Mouse (Mus musculus): Measurements from ENCODE around the gene Zmynd19.
A peak's percentile ranks its signal among the peaks of the same experiment; 100 is the strongest.

Zmynd19 gene

DNA sequence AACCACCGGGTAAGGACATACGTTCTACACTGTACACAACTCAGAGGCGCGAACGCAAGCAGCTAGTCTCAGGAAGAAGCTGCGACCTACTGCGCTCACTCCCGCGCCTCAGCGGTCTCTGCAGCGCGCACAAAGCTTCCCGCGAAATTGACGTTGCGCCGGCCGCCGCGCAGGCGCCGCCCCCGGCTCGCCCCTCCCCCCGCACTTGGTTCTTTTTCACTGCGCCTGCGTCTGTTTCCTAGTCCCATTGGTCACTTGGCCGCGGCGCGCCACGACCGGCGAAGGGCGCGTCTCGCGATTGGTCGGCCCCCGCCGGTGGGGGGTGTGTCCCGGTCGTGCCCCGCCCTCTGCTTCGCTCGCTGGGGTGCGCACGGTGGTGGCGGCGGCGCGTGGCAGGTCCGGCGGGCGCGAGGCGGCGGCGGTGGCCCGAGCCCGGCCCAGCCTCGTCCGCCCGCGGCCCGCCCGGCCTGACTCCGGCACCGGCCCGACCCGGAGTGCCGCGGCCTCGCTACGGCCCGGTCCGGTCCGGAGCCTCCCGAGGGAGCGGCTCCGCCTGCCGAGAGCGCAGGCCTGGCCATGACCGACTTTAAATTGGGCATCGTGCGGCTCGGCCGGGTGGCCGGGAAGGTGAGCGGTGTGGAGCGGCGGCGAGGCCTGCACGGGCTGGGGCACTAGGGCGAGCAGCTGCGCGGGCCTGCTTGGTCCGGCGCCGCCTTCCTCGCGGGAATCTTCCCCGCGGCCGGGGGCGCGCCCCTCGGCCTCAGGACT, at the start of gene Zmynd19:
Gene Zmynd19 (plus strand): TSS at position 372 of the 768 bp plus-strand sequence.
- peak; percentile 96 to 97 for DNase-seq (ENCODE audit: low spot score in 2 of 2)

DNA sequence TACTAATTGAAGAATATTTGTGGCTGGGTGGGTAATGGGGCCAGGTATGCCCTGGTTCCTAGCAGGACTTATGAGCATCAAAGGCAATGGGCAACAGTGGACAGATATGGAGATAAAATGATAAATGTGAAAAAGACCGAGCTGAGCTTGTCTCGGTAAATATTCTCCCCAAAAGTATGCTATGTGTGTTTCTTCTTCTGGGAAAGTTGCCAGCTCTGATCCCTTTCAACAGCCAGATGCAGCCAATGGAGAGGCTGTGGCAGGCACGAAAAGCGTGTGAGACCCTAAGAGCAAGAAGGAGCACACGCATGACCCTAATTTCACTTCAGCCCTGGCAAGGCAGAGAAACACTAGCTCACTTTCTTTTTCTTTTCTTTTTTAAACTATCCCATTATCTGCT, 48.5 kb upstream of the Zmynd19 start:
- DNase-seq (ENCODE audit: low spot score in 2 of 2), result no peak

DNA sequence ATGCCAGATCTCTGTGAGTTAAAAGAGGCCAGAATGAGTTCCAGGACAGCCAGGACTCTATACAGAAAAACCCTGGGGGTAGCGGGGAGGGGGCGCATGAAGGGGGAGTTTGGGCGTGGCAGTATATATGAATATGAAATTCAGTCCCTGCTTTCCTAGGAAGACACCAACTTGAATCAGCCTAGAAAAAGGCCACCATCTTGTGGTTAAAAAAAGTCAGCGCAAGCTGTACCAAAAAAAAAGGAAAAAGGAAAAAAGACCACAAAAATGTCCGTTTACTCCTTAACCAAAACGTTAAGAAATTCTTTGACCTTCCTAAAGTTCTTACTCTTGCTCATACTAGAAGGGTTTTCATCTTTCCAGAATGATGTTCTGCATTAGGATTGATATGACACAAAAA, 46.6 kb upstream of the Zmynd19 start:
- DNase-seq (ENCODE audit: low spot score in 2 of 2), result no peak

DNA sequence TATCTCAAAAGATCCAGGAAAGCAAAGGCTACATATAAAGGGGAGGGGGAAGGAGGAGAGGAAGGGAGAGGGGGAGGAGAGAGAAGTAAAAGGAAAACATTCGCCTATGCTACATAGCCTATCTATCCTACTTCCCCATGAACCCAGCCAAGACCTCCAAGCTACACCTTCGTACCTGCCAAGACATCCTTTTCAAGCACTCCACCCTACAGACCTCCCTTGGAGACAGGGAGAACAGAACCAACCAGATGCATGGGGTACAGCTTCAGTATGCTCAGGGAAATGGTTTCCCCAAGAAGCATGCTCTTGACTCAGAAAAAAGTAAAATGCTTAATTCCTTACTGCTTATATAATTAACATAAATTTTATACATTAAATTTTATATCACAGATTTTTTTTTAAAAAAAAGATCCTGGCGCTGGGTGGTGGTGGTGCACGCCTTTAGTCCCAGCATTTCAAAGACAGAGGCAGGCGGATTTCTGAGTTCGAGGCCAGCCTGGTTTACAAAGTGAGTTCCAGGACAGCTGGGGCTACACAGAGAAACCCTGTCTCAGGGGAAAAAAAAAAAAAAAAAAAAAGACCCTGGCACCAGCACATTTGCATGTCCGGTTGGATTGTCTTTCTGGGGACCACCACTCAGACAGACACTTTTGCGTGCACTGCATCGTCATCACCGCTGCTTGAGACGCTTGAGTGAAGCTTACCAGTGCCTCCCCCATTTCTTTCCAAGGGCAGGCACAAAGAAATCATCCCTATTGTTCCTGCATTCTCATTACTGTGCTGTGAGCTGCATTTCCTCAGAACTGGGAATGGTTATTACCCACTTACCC, 44.6 kb upstream of the Zmynd19 start:
- DNase-seq (ENCODE audit: low spot score in 2 of 2), result no peak

DNA sequence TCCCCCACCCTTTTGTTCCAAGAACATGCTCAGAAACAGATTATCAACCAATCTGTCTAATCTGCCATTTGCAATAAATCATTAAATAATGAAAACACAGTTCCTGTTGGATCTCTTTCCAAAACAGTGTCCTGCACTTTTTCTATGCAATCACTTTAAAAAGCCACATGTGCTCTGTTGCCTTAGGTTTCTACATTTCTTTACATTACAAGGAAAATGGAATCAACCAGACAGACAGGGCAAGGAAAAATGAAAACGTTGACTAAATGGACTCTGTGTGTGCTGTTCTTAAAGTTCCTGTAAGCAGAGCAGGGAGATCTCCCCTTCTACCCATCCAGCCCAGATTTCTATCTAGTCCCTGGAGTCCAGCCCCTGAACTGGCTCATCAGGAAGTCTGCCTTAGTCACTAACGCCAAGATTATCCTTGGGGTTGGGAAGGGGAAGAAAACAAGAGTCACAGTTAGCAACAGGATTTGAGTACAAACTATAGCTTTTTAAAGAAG, 43.9 kb upstream of the Zmynd19 start:
- no peak for DNase-seq (ENCODE audit: low spot score in 2 of 2)

DNA sequence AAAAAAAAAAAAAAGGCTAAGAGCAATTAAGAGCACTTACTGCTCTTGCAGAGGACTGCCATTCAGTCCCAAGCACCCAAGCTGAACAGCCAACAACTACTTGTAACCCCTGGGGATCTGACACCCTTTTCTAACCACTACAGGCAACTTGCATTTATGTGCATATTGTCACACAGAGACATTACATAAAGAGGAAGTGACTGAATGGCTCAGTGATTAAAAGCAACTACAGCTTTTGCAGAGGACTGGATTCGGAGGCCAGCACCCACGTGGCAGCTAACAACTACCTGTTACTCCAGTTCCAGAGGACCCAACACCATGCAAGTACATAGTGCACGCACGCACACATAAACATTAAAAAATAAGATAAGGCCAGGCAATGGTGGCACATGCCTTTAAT, 39.1 kb upstream of the Zmynd19 start:
- DNase-seq (ENCODE audit: low spot score in 2 of 2), result peak; percentile 76

DNA sequence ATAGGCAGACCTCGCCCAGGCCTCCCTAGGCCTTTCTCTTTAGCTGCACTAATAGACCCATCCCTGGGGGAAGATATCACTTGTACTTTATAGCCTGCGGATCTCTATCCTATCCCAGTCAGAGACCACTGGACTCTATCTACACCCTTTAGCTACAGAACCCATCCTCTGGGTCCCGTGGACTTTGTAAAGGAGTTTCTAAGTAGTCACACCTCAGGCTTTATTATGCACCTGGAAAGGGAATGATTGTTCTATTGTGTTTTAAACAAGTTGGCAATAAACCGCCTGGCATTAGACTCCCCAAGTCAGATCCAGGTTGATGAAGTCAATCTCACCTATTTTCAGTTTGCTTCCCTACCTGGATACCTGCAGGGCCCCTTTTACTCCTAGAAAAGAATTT, 37.4 kb upstream of the Zmynd19 start:
- no peak for DNase-seq (ENCODE audit: low spot score in 2 of 2)

DNA sequence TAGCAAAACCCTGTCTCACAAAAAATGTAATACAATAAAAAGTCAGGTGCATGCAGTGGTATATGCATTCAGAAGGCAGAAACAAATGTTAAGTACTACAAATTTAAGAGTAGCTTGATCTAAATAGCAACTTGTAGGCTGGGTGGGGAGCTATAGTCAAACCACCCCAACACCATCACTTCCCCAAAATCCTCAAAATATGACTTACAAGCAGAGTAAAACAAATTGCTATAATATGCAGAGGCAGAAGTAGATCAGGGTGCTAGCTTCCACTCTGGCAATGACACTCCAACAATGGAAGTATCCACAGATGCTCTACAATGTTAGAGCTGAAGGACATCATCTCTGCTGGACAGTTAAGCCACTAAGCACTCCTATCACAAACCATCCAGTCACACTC, 37.0 kb upstream of the Zmynd19 start:
- DNase-seq (ENCODE audit: low spot score in 2 of 2), result no peak

DNA sequence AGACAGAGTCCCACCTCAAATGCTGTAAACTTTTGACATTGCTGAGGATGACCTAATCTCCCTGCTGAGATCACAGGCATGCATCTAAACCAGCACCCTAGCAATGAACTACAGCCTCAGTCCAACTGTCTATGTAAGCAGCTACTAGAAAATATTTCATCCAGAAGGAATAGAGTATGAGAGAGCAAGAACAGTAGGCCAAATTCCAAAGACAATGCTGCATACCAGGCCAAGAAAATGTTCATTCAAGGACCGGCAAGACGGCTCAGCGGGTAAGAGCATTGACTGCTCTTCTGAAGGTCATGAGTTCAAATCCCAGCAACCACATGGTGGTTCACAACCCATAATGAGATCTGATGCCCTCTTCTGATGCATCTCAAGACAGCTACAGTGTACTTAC, 34.8 kb upstream of the Zmynd19 start:
- DNase-seq (ENCODE audit: low spot score in 2 of 2), result no peak

DNA sequence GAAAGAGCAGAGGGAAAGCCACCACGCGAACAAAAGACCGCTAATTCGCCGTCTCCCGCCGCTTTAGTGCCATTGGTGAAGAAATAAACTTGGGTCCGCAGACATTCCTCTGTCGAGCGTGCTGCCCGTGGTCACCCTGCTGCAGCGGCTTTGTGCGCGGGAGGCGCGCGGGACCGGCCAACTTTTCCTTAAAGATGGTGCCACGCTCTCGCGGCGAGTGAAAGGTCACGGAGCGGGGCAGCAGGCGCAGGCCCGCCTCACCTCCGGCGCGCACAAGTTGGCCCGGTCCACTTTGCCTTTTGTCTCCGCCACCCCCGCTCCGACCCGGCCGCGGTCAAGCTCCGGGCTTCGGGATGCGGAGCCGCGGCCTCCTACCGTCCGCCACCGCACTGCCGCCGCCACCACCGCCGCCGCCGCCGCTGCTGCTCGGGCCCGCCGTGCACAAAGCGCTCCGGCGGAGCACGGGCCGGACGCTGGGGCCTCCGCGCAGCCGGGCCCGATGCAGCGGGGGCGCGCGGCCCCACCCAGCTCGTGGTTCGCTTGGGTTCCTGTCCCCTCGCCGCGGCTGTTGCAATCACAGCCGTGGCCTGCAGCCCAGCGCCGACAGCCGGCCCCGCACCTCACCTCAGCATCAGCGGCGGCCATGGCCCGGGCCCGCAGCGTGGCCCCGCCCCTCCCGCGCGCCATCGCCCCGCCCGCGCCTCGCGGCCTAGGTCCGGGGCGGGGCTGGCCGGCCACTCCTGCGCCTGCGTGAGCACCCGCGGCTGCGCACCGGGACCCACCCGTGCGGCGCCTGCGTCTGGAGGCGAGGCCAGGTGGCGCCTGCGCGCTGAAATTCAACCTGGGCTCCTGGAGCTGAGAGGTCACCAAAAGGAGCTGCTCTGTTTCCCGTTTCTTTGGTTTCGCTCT, 30.4 kb upstream of the Zmynd19 start, which contains the start of gene Ehmt1:
Gene Ehmt1 (minus strand): TSS at position 685 of the 909 bp plus-strand sequence.
- peak; percentile 94 to 95 for DNase-seq (ENCODE audit: low spot score in 2 of 2)

DNA sequence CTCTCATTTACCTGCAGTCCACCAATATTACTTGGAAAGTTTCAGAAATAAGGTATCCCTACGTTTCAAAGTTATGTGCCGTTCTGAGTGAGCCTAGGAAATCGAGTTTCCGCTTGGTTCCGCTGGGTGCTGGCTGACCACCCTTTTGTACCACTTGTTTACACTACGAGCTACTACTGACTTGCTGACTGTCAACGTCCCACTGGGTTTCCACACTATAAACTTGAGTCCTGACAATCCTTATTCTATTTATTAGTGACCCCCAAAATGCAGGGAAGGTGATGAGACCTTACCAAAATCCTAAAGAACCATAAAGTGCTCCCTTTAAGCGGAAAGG, 29.8 kb upstream of the Zmynd19 start:
- no peak for DNase-seq (ENCODE audit: low spot score in 2 of 2)

DNA sequence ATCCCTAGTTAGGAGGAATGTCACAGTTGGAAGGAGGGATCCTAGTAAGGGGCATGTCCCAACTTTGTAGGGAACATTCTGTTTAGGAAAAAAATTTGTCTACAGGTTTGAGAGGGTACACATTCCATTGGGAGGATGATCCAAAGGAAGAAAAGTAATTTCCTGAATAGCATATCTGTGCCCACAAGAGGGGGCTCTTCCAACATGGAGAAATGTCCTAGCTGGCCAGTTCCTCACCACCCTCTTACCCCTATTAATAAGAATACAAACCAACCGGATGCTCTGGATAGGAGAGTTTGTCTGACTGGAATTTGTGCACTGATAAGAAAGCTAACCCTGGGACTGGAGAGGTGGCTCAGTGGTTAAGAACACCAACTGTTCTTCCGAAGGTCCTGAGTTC, 26.0 kb upstream of the Zmynd19 start:
- peak in 1 of 2 experiments; percentile 7 for DNase-seq (ENCODE audit: low spot score in 2 of 2)

DNA sequence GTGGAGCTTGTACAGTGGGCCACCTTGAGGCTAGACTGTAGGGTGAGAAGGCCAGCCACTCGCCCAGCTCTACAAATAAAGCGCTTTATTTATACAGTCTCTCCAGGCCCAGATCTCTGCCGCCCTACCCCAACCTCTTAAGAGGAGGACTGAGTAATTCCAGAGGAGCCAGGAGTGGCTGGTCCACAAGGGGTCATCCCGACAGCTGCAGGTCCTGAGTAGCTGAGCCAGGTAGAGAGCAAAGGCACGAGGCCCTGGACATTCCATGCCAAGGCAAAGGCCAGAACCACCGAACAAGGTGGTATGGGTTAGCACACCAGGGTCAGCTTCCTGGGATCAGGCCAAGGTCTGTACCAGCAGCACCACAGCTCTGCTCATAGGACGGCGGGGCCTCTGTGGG, 24.3 kb upstream of the Zmynd19 start:
- no peak for DNase-seq (ENCODE audit: low spot score in 2 of 2)

DNA sequence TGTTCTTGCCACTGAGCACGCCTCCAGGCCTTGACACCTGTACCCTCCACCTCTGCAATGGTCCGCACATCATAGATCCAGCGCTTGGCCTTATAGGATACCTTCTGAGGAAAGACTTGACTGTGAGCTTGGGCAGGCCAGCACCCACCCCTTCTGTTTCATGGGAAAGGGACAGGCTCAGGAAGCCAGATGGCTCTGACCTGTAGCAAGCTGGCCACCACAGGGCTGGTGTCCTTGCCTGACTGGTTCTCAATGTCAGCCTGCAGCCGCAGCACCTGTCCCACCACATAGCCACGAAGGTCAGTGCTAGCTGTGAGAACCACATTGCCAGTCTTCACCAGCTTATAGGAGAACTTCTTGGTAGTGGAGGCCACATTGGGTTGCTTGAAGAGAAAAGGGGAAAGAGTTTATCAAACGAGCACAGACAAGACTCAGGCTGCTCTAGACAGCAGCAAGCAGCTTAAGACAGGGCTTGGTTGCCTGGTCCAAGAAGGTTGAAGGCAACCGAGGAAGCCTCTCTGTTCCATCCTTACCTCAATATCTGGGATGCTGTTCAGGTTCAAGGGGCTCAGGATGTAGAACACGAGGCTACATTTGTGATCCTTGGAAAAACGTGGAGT, 23.1 kb upstream of the Zmynd19 start:
- no peak for DNase-seq (ENCODE audit: low spot score in 2 of 2)

DNA sequence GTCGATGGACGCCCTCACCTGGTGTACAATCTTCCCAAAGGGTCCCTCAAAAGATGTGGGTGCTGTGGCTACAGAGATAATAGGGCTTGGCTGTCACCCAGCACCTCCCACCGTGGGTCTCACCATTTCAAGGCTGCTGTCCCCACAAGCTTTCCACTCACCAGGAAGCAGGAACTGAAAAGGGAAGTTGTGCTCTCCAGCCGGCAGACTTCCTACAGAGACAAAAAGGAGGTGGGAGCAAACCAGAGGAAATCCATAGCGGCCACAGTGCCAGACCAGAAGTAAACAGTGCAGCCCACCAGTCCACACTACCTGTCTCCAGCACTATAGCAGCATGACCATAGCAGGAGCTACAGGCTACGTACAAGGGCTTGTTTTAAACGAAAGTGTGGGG, 22.6 kb upstream of the Zmynd19 start:
- DNase-seq (ENCODE audit: low spot score in 2 of 2), result no peak

DNA sequence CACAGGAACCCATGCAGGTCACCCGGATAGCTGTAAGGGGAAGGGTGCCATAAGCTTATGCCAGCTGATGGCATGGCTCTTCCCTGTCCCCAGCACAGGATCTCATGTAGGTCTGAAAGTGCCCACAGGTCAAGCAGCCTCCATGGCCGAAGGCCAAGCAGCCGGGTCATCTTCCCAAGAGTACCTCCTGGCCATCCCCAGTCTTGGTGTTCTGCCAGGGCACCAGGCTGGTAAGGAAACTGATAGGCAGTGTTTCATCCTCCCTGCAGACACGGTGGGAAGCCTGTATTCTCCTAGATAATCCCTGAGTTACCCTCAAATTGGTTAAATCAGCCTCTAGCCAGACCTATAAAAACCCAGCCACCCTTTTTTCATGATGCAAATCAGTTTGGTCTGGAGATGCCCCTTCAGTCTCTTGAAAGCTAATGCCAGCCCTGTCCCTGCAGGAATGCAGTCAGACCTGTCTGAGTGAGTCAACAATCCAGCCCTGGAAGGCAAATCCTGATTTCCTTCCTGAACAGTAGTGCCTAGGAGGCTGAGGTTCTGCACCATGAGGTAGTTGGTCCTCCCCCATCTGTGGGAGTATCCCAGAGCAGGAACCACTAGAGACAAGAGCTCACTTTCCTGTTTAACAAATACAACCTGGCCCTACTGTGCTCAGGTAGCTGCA, 21.6 kb upstream of the Zmynd19 start:
- DNase-seq (ENCODE audit: low spot score in 2 of 2), result no peak

DNA sequence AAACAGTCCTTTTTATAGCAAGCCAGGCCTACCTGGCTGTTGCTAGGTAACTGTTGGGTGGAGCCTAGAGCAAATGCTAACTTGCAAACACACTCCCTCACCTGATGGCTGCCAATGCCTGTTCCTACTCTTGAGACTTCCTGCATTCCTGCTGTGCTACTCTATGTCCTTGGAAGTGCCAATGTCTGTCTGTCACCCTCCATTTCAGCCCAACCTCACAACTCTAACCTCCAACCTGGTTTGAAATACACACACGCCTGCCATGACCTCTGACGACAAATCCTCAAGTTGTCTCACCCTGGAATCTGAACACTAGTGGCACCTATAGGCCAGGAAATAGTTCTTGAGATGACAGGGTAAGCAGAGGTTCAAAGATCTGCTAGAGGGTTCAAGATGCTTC, 20.5 kb upstream of the Zmynd19 start:
- no peak for DNase-seq (ENCODE audit: low spot score in 2 of 2)

DNA sequence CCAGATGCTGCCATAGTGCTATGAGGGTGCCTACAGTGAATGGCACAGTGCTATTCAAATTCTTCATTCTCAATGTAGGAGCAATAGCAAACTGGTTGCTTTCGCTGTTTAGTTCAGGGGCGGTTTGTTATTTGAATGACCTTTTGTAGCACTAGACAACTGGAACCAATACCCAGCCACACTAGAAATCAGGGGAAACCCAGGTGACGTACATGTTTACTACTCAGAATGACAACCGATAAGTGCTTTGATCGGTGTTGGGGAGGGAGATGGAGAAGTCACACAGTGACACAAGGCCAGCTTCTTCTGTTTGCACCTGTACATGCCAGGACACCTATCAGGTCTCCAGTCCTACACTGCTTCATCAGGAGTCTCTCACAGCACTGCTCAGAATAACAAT, 20.0 kb upstream of the Zmynd19 start:
- no peak for DNase-seq (ENCODE audit: low spot score in 2 of 2)

DNA sequence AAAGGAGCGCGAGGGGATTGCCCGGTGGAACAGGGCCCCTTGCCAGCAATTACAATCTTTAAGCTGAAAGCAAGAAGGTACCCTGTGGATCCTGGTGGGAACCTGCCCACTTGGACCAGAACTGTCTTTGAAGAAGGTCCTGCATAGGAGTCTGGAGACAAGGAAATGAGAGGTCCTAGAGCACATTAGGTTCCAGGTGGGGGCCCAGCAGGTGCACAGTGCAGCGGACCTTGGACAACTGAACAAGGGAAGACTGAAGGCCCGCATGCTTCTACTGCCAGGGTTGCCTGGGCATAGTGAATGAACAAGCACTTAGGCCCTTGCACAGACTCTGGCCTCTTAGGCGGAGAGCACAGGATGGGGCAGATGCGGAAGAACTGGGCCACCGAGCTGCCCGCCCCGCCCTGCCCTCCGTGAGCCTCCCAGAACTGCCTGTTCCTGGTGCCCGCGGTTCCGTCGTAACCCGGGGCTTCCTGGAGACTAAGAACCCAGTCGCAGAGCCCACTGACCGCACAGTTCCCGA, 15.1 kb upstream of the Zmynd19 start:
- DNase-seq (ENCODE audit: low spot score in 2 of 2), result peak; percentile 65 to 67

DNA sequence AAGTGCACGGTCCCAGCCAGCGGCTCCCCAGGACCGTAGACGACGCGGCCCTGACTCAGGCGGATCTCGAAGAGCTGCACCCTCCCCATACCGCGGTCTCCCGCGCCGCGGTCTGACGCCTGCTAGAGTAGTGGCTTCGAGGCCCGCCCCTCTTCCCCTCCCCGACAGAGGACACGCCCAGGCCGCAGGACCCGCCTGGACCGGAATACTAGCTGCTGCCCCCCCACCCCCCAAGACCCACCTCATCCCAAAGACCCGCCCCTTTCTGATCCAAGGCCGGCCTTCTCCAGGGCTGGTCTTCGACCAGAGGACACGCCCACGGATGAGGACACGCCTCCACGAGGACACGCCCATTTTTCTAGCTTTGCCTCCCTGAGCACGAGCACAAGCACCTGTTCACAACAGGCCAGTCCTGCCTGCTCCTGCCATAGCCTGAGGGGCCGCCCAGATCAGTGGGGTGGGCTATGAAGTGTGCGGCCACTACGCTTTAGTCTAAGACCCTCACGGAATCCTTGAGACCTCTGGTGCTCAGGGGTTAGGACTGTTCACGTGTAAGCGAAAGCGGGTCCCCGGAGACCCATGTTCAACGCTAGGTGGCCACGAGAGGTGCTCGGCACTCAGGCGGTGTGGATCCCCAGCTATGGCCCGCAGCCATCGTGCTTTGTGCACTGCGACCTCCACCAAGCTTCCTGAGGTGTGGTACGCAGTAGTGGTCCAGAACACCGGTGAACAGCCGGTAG, 14.4 kb upstream of the Zmynd19 start, which contains the start of gene Arrdc1:
Gene Arrdc1 (minus strand): TSS at position 196 of the 740 bp plus-strand sequence.
- peak; percentile 96 to 97 for DNase-seq (ENCODE audit: low spot score in 2 of 2)
